Mouse (Mus musculus) heart, adult 2 months (tissue): Measurements from ENCODE around the gene Zbtb17. TPM values are rescaled to one million over a fixed set of nuclear protein-coding genes. Genes with fewer than 3 reads are reported as not detected.

ENCODE experiments used
- DNase-seq, 2 experiments: peaks; one replicate each; pipeline ENCODE4 v3.0.0; 2021
- H3K27ac ChIP-seq: fragments of 200-600 bp; 2 replicates; pipeline ENCODE4 v1.8.1; 2022
- H3K27me3 ChIP-seq: fragments of 200-500 bp; 2 replicates; pipeline ENCODE4 v1.6.1; 2012; ENCODE audit warnings: mild to moderate bottlenecking, low read length, inconsistent platforms, mixed read lengths; ENCODE audit not compliant: control insufficient read depth, insufficient read depth
- H3K36me3 ChIP-seq: fragments of 200-500 bp; 2 replicates; pipeline ENCODE4 v1.6.1; 2012; ENCODE audit warnings: low read length, inconsistent platforms; ENCODE audit not compliant: control insufficient read depth, insufficient read depth
- H3K4me1 ChIP-seq: fragments of 200-500 bp; 2 replicates; pipeline ENCODE4 v1.6.1; 2011; ENCODE audit warnings: low read length; ENCODE audit not compliant: control insufficient read depth, insufficient read depth
- H3K4me3 ChIP-seq: fragments of 200-600 bp; 2 replicates; pipeline ENCODE4 v1.8.1; 2022
- H3K79me2 ChIP-seq: fragments of 200-500 bp; replicated peaks from 2 replicates; pipeline ENCODE4 v1.6.1; 2012; ENCODE audit warnings: mild to moderate bottlenecking, inconsistent platforms, low read length, moderate library complexity, mixed read lengths; ENCODE audit not compliant: control insufficient read depth, insufficient read depth
- H3K9ac ChIP-seq: fragments of 200-500 bp; 2 replicates; pipeline ENCODE4 v1.6.1; 2012; ENCODE audit warnings: low read depth, mild to moderate bottlenecking, control low read depth, inconsistent platforms, low read length, mixed read lengths
- CTCF ChIP-seq: fragments of 200-600 bp; IDR thresholded peaks from 2 replicates; pipeline ENCODE4 v1.8.1; 2022; ENCODE audit warnings: antibody characterized with exemption, mild to moderate bottlenecking, moderate library complexity
- EP300 ChIP-seq: fragments of 200-500 bp; IDR thresholded peaks from 2 replicates; pipeline ENCODE4 v1.6.1; 2011; ENCODE audit warnings: low read depth, low read length, control low read depth; ENCODE audit not compliant: insufficient read depth
- POLR2A ChIP-seq: fragments of 200-500 bp; IDR thresholded peaks from 2 replicates; pipeline ENCODE4 v1.6.1; 2011; ENCODE audit warnings: mild to moderate bottlenecking, low read depth, low read length, control low read depth; ENCODE audit not compliant: insufficient read depth
- WGBS: fragments of 180-500 bp; shearing (Covaris S2); methylation state at CpG from one replicate; pipeline ENCODE4 v1.1.7; 2018; 5-methylcytosine and 5-hydroxymethylcytosine counted together
- intact Hi-C: fragments of 180-260 bp; cut with DNase I; formaldehyde crosslinking; loops from one replicate; pipeline ENCODE4 v1.15.1; 2025
- polyA plus RNA-seq: library from polyadenylated mRNA; depleted of rRNA; stranded (reverse); fragments of >200 nt; gene quantifications from 2 replicates; pipeline ENCODE4 v1.2.3, GENCODE M21; 2012; rRNA removed
- total RNA-seq, 2 experiments: library from RNA; stranded (reverse); gene quantifications; 2 replicates each; pipeline ENCODE4 v1.2.3; 2021

Gene Zbtb17
- total and polyA plus RNA-seq, 3 experiments: 22.9 to 26.4 (median 23.3) TPM

DNA sequence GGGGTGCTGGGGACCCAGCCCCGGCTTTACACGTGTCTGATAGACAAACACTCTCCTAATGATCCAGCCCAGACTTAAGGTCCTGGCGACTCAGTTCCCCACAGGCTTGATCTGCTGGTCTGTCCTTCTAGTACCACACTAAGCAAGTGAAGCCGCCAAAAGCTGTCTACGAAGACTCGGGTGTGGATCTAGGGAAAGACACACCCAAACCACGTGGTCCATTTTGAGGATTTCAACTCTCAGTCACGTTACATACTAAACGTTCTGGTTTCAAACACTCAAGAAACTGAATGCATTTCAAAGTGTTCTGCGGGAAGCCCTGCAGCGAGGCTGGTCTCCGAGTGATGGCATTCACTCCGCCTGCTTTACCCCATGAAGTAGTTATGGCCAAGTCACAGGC is 66.0 kb downstream of the Zbtb17 start:
- peaks cover 11% of the 10 kb centered on the region for H3K79me2 ChIP-seq
- DNase-seq: no peak
- H3K4me1 ChIP-seq: peaks cover 20% of the 10 kb centered on the region
- H3K36me3 ChIP-seq: peaks cover 4% of the 10 kb centered on the region
- no peak for TF ChIP-seq POLR2A
- no peak for TF ChIP-seq CTCF
- TF ChIP-seq EP300: no peak
- no peak overlapping the region for H3K4me3 ChIP-seq
- intact Hi-C loops: no loop called here
- H3K27me3 ChIP-seq: no peaks in the 10 kb centered on the region
- H3K9ac ChIP-seq: no peak overlapping the region
- 69% methylated on average over 13 of the region's 13 CpGs for WGBS
- H3K27ac ChIP-seq: no peak overlapping the region

DNA sequence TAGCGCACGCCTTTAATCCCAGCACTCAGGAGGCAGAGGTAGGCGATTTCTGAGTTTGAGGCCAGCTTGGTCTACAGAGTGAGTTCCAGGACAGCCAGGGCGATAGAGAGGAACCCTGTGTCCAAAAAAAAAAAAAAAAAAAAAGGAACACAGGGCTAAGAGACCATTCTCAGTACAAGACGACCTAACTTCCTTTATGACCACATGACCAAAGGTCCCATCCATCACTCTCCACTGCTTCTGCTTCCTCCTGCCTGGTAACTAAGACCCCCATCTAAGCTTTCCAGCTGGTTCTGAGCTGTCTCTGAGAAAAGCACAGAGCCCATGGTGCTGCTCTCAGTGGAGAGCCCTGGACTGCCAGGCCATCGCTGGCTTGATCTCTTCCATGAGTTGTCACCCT is 67.7 kb downstream of the Zbtb17 start:
- intact Hi-C loops: loop anchor here (2.0 kb wide), 1 partner anchor 25 kb away; no protein-coding TSS in a partner anchor

DNA sequence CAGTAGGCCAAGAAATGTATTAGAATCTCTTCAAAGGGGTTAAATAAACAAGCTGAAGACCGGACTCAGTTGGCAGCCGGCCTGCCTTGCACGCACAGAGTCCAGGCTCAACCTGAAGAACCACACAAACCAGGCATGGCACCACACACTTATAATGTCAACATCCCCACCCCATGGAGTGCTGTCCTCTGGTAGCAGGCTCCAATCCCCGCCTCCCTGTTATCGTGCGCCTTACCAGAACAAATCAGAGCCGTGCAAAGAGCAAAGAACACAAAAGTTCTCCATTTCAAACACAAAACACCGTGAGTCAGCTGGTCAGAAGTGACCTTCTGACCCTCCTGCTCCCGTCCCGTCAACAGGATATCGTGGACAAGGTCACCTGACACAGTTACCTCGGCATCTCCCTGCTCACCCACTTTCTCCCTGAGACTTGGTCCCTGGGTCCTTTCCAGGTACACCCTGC is 69.8 kb downstream of the Zbtb17 start:
- 21% methylated on average over 12 of the region's 12 CpGs for WGBS
- Histone ChIP-seq H3K27me3 (no peaks in the 10 kb centered on the region), H3K4me1 (peaks cover 16% of the 10 kb centered on the region), H3K9ac (no peak overlapping the region), H3K79me2 (peaks cover 11% of the 10 kb centered on the region), H3K27ac (peak overlapping the region; percentile 7; the same call in 1 of the 2 replicates), H3K36me3 (peaks cover 5% of the 10 kb centered on the region), H3K4me3 (no peak overlapping the region)
- intact Hi-C loops: no loop called here
- TF ChIP-seq EP300: no peak
- DNase-seq: no peak

More for the DNA sequence above, 67.7 kb downstream of the Zbtb17 start:
- Histone ChIP-seq H3K36me3 (peaks cover 5% of the 10 kb centered on the region), H3K4me3 (no peak overlapping the region), H3K27me3 (no peaks in the 10 kb centered on the region), H3K4me1 (peaks cover 14% of the 10 kb centered on the region), H3K9ac (no peak overlapping the region), H3K79me2 (peaks cover 13% of the 10 kb centered on the region), H3K27ac (no peak overlapping the region)
- DNase-seq: no peak
- 70% methylated on average over 6 of the region's 6 CpGs for WGBS
- TF ChIP-seq CTCF: no peak
- no peak for TF ChIP-seq POLR2A
- no peak for TF ChIP-seq EP300

Other genes starting within 250 kb of the Zbtb17 start
- under 1 TPM; 0.42 to 0.52 TPM for gene Rsg1, start 230.7 kb upstream of the Zbtb17 start, total RNA-seq
- gene Rsg1, start 230.7 kb upstream of the Zbtb17 start, polyA plus RNA-seq: 0.88 and 1.1 TPM in 2 replicates
- 10 to 100 TPM; 37.7 to 40.1 TPM for gene Arhgef19, start 205.2 kb upstream of the Zbtb17 start, total RNA-seq
- gene Arhgef19, start 205.2 kb upstream of the Zbtb17 start, polyA plus RNA-seq: 22.4 and 39.6 TPM in 2 replicates
- 1 to 10 TPM; 5.5 to 7.7 TPM for gene Epha2, start 143.4 kb upstream of the Zbtb17 start, total RNA-seq
- gene Epha2, start 143.4 kb upstream of the Zbtb17 start, polyA plus RNA-seq: 7.0 and 8.7 TPM in 2 replicates
- gene Fam131c, start 76.4 kb upstream of the Zbtb17 start, total RNA-seq: 1 to 10 TPM; 2.0 to 2.2 TPM
- gene Fam131c, start 76.4 kb upstream of the Zbtb17 start, polyA plus RNA-seq: 0.29 and 2.9 TPM in 2 replicates
- gene Clcnka, start 45.9 kb upstream of the Zbtb17 start, total RNA-seq: not detected
- gene Clcnka, start 45.9 kb upstream of the Zbtb17 start, polyA plus RNA-seq: 0.04 TPM in 1 of 2 replicates, not detected in the other
- gene Clcnkb, start 28.6 kb upstream of the Zbtb17 start, total RNA-seq: under 1 TPM; 0.43 to 0.57 TPM
- gene Clcnkb, start 28.6 kb upstream of the Zbtb17 start, polyA plus RNA-seq: 2.1 and 4.6 TPM in 2 replicates
- 1,000 to 10,000 TPM; 1,066 to 1,498 TPM for gene Hspb7, start 23.9 kb upstream of the Zbtb17 start, total RNA-seq
- gene Hspb7, start 23.9 kb upstream of the Zbtb17 start, polyA plus RNA-seq: 973 and 1,028 TPM in 2 replicates
- gene Srarp, start 8.5 kb upstream of the Zbtb17 start, total RNA-seq: 1 to 10 TPM; 1.6 to 2.2 TPM
- gene Srarp, start 8.5 kb upstream of the Zbtb17 start, polyA plus RNA-seq: 0.94 and 2.4 TPM in 2 replicates
- gene Spen, start 93.9 kb downstream of the Zbtb17 start, total RNA-seq: 10 to 100 TPM; 28.0 to 28.9 TPM
- gene Spen, start 93.9 kb downstream of the Zbtb17 start, polyA plus RNA-seq: 10.7 and 11.5 TPM in 2 replicates
- 100 to 1,000 TPM; 236 to 263 TPM for gene Fblim1, start 161.4 kb downstream of the Zbtb17 start, total RNA-seq
- gene Fblim1, start 161.4 kb downstream of the Zbtb17 start, polyA plus RNA-seq: 297 and 303 TPM in 2 replicates
- gene Tmem82, start 174.0 kb downstream of the Zbtb17 start, total RNA-seq: 10 to 100 TPM; 16.5 to 20.2 TPM
- 35.5 and 36.6 TPM in 2 replicates for gene Tmem82, start 174.0 kb downstream of the Zbtb17 start, polyA plus RNA-seq
- 100 to 1,000 TPM; 118 to 132 TPM for gene Slc25a34, start 179.2 kb downstream of the Zbtb17 start, total RNA-seq
- gene Slc25a34, start 179.2 kb downstream of the Zbtb17 start, polyA plus RNA-seq: 183 and 258 TPM in 2 replicates
- gene Plekhm2, start 220.2 kb downstream of the Zbtb17 start, total RNA-seq: 100 to 1,000 TPM in 1 of 2 experiments, 10 to 100 TPM in 1; 95.2 to 126 TPM
- gene Plekhm2, start 220.2 kb downstream of the Zbtb17 start, polyA plus RNA-seq: 111 and 144 TPM in 2 replicates
- gene Rsc1a1, start 240.9 kb downstream of the Zbtb17 start, total RNA-seq: not detected
- 4.6 and 8.8 TPM in 2 replicates for gene Rsc1a1, start 240.9 kb downstream of the Zbtb17 start, polyA plus RNA-seq